Mouse (Mus musculus): ENCODE results near the gene Lexm. TPM values are rescaled to one million over a fixed set of nuclear protein-coding genes. Genes with fewer than 3 reads are reported as not detected.

Lexm gene
- total RNA-seq, 2 experiments from 2014 or later: not detected

GRCm38 (mm10) chr4:106557978-106558377 lies 59.1 kb downstream of the Lexm start:
- intact Hi-C loops (cut with DNase I): no loop called here

GRCm38 (mm10) chr4:106557262-106557661 lies 59.8 kb downstream of the Lexm start:
- intact Hi-C loops (cut with DNase I): no loop called here
- no peak for DNase-seq (ENCODE audit: low spot score in 2 of 2)

More at GRCm38 (mm10) chr4:106557978-106558377, 59.1 kb downstream of the Lexm start:
- no peak for DNase-seq (ENCODE audit: low spot score in 2 of 2)

GRCm38 (mm10) chr4:106550516-106551166 lies 66.4 kb downstream of the Lexm start:
- intact Hi-C loops (cut with DNase I): no loop called here

GRCm38 (mm10) chr4:106548113-106548512 lies 68.9 kb downstream of the Lexm start:
- intact Hi-C loops (cut with DNase I): no loop called here
- no peak for DNase-seq (ENCODE audit: low spot score in 2 of 2)

More at GRCm38 (mm10) chr4:106550516-106551166, 66.4 kb downstream of the Lexm start:
- no peak for DNase-seq (ENCODE audit: low spot score in 2 of 2)

- DNase-seq (ENCODE audit: low spot score in 2 of 2): no peak
- intact Hi-C loops (cut with DNase I): no loop called here
These were observed 70.1 kb downstream of the Lexm start for GRCm38 (mm10) chr4:106546896-106547295.

- DNase-seq (ENCODE audit: low spot score in 2 of 2): no peak
- intact Hi-C loops (cut with DNase I): no loop called here
These were observed 71.1 kb downstream of the Lexm start for GRCm38 (mm10) chr4:106545817-106546373.

- no peak for DNase-seq (ENCODE audit: low spot score in 2 of 2)
- intact Hi-C loops (cut with DNase I): no loop called here
These were observed 74.8 kb downstream of the Lexm start for GRCm38 (mm10) chr4:106542211-106542610.

- no peak for DNase-seq (ENCODE audit: low spot score in 2 of 2)
- intact Hi-C loops (cut with DNase I): no loop called here
These were observed 75.5 kb downstream of the Lexm start for GRCm38 (mm10) chr4:106541491-106541890.

Other genes starting within 250 kb of the Lexm start
- 1 to 10 TPM; 2.7 to 4.3 TPM for gene Pcsk9, start 152.9 kb downstream of the Lexm start, total RNA-seq (2021)
- not detected for gene Bsnd, start 125.0 kb downstream of the Lexm start, total RNA-seq (2021)
- gene Dhcr24, start 56.2 kb downstream of the Lexm start, total RNA-seq (2021): 10 to 100 TPM; 89.9 to 93.5 TPM
- 1 to 10 TPM; 1.1 to 1.4 TPM for gene Ttc22, start 5.2 kb upstream of the Lexm start, total RNA-seq (2021)
- gene Pars2, start 33.8 kb upstream of the Lexm start, total RNA-seq (2021): 1 to 10 TPM; 6.3 to 7.1 TPM
- 10 to 100 TPM; 40.1 to 41.6 TPM for gene Ttc4, start 61.7 kb upstream of the Lexm start, total RNA-seq (2021)
- 1 to 10 TPM; 2.3 to 2.9 TPM for gene Mroh7, start 113.7 kb upstream of the Lexm start, total RNA-seq (2021)
- gene Fam151a, start 116.6 kb upstream of the Lexm start, total RNA-seq (2021): not detected
- 10 to 100 TPM; 39.1 to 53.0 TPM for gene Acot11, start 187.8 kb upstream of the Lexm start, total RNA-seq (2021)

Data from left cerebral cortex, postnatal 25 days (tissue).